Mouse (Mus musculus) lung, adult 2 months (tissue): ENCODE measurements around the gene Sdk1.

ENCODE experiments used
- CTCF ChIP-seq: fragments of 200-500 bp; IDR thresholded peaks from 2 replicates; pipeline ENCODE4 v1.5.1; 2011; ENCODE audit warnings: mild to moderate bottlenecking, low read length, control low read depth; ENCODE audit not compliant: insufficient read depth
- POLR2A ChIP-seq: fragments of 200-500 bp; IDR thresholded peaks from 2 replicates; pipeline ENCODE4 v1.6.1; 2011; ENCODE audit warnings: low read depth, mild to moderate bottlenecking, control low read depth, low read length, borderline replicate concordance; ENCODE audit errors: extremely low read depth

DNA sequence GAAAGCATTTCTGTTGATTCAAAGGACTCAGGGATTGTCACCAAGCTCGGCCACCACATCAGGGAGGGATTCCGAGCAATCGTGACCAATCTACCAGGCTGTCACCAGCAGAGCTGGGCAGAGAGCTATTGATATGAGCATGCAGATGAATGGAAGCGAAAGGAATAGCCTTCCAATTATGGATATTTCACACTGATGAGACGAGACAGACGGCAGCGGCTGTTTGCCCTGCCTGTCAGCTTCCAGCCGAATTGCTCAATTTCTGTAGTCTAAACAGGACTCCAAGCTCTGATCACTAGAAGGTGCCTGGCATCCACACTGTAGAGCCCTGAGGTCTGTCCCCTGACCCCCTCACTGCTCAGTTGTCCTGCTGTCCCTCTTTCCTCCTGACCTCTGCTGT, 699.3 kb downstream of the Sdk1 start:
- no peak for TF ChIP-seq CTCF
- TF ChIP-seq POLR2A, result no peak
